Mouse (Mus musculus) inflammation-experienced regulatory T-cells, adult 6 months (primary cell): ENCODE data around the gene Celf6. TPM values are rescaled to one million over a fixed set of nuclear protein-coding genes. Genes with fewer than 3 reads are reported as not detected.

Source experiments
- ATAC-seq: one replicate; pipeline ENCODE4 v1.8.0; 2017
- polyA plus RNA-seq, 3 experiments: library from polyadenylated mRNA; unstranded; fragments of 100-300 nt; shearing (Covaris generic); gene quantifications; one replicate each; pipeline ENCODE4 v1.2.1; 2017

Gene Celf6
- polyA plus RNA-seq, 3 experiments from 2014 or later, result not detected

GRCm38 (mm10) chr9:59588710-59589671, 11.3 kb downstream of the Celf6 start:
- ATAC-seq, result no peak

GRCm38 (mm10) chr9:59589703-59590439, 12.2 kb downstream of the Celf6 start:
- ATAC-seq, result no peak

- no peak for ATAC-seq
These were observed 23.9 kb downstream of the Celf6 start for GRCm38 (mm10) chr9:59601661-59602060.

- no peak for ATAC-seq
These were observed 28.2 kb downstream of the Celf6 start for GRCm38 (mm10) chr9:59605967-59606366.

- ATAC-seq, result no peak
These were observed 33.2 kb downstream of the Celf6 start for GRCm38 (mm10) chr9:59610950-59611349.

GRCm38 (mm10) chr9:59615797-59616196, 38.1 kb downstream of the Celf6 start:
- no peak for ATAC-seq

- peak; percentile 93 for ATAC-seq
These were observed 39.0 kb downstream of the Celf6 start, which contains the start of gene Parp6 for GRCm38 (mm10) chr9:59616622-59617306. Parp6 (plus strand) TSS chr9:59617284.

GRCm38 (mm10) chr9:59617307-59617973, 39.7 kb downstream of the Celf6 start:
- ATAC-seq, result peak; percentile 6

GRCm38 (mm10) chr9:59638372-59638771, 60.7 kb downstream of the Celf6 start:
- ATAC-seq, result no peak

GRCm38 (mm10) chr9:59639936-59640335, 62.2 kb downstream of the Celf6 start:
- no peak for ATAC-seq

GRCm38 (mm10) chr9:59641320-59641719, 63.6 kb downstream of the Celf6 start:
- ATAC-seq, result no peak

GRCm38 (mm10) chr9:59649911-59650310, 72.2 kb downstream of the Celf6 start:
- ATAC-seq, result no peak

- no peak for ATAC-seq
These were observed 75.7 kb downstream of the Celf6 start for GRCm38 (mm10) chr9:59653371-59653770.

GRCm38 (mm10) chr9:59654450-59654983, 76.8 kb downstream of the Celf6 start:
- ATAC-seq, result no peak

GRCm38 (mm10) chr9:59655958-59656634, 78.4 kb downstream of the Celf6 start, which contains the start of gene Pkm:
Pkm (plus strand) TSS chr9:59656368.
- ATAC-seq, result peak; percentile 73

Other genes with a start within 250 kb of the Celf6 start
- 10 to 100 TPM; 14.6 to 21.4 (median 15.5) TPM for gene Bbs4, start 224.4 kb upstream of the Celf6 start, polyA plus RNA-seq
- gene Arih1, start 91.3 kb upstream of the Celf6 start, polyA plus RNA-seq, result 10 to 100 TPM; 19.6 to 23.7 (median 23.0) TPM
- 10 to 100 TPM; 15.6 to 38.7 (median 37.6) TPM for gene Hexa, start 38.4 kb upstream of the Celf6 start, polyA plus RNA-seq
- gene Tmem202, start 38.1 kb upstream of the Celf6 start, polyA plus RNA-seq, result not detected
- gene Parp6, start 39.4 kb downstream of the Celf6 start, polyA plus RNA-seq, result 10 to 100 TPM; 17.2 to 62.5 (median 46.8) TPM
- 1,000 to 10,000 TPM in 1 of 3 experiments, 100 to 1,000 TPM in 2; 745 to 1,024 (median 798) TPM for gene Pkm, start 78.5 kb downstream of the Celf6 start, polyA plus RNA-seq
- not detected for gene Gramd2, start 102.2 kb downstream of the Celf6 start, polyA plus RNA-seq
- gene Senp8, start 172.8 kb downstream of the Celf6 start, polyA plus RNA-seq, result 1 to 10 TPM; 3.5 to 7.0 (median 4.7) TPM
- 10 to 100 TPM; 19.0 to 60.9 (median 50.9) TPM for gene Myo9a, start 173.0 kb downstream of the Celf6 start, polyA plus RNA-seq